Mouse (Mus musculus) MEL (cell line): ENCODE results near the gene Hipk4.

ENCODE experiments used
- POLR2A ChIP-seq, 2 experiments: IDR thresholded peaks; 2 replicates each; pipeline ENCODE4 v1.6.1; 2011 to 2012; ENCODE audit warnings: low read length in 2 of 2, mild to moderate bottlenecking in 2 of 2, control low read depth in 1 of 2, improper control_type of control experiment in 1 of 2, low read depth in 1 of 2, moderate library complexity in 1 of 2; ENCODE audit not compliant: control insufficient read depth in 1 of 2, insufficient read depth in 1 of 2, poor library complexity in 1 of 2
- TCF12 ChIP-seq: IDR thresholded peaks from 2 replicates; pipeline ENCODE4 v1.6.1; 2014; ENCODE audit warnings: low read depth, mild to moderate bottlenecking, inconsistent platforms, low read length, improper control_type of control experiment, moderate library complexity

GRCm38 (mm10) chr7:27544675-27545370 lies 21.8 kb downstream of the Hipk4 start:
- TF ChIP-seq TCF12, result no peak
- TF ChIP-seq POLR2A (IDR thresholded peaks at IDR 0.05; ENCODE audit: control insufficient read depth in 1 of 2, insufficient read depth in 1 of 2, low read depth in 1 of 2, low read length in 2 of 2, poor library complexity in 1 of 2), result no peak
